Mouse (Mus musculus) CD4-positive, CD25-positive, alpha-beta regulatory T cell, adult 4 months (primary cell): Measurements from ENCODE around the gene Styk1. TPM values are rescaled to one million over a fixed set of nuclear protein-coding genes. Genes with fewer than 3 reads are reported as not detected.

Experiments
- ATAC-seq: one replicate; pipeline ENCODE4 v1.8.0; 2017
- polyA plus RNA-seq, 2 experiments: library from polyadenylated mRNA; unstranded; fragments of 100-300 nt; shearing (Covaris generic); gene quantifications; one replicate each; pipeline ENCODE4 v1.2.1; 2017

Gene Styk1
- polyA plus RNA-seq, result not detected

GRCm38 (mm10) chr6:131353352-131353919 is at the start of gene Styk1:
TSS of gene Styk1 (minus strand) at chr6:131353597.
- peak; percentile 92 for ATAC-seq

- no peak for ATAC-seq
Observed at GRCm38 (mm10) chr6:131403036-131403435, 49.6 kb upstream of the Styk1 start.

- no peak for ATAC-seq
Observed at GRCm38 (mm10) chr6:131402606-131403005, 49.2 kb upstream of the Styk1 start.

GRCm38 (mm10) chr6:131401259-131401658 is 47.9 kb upstream of the Styk1 start:
- no peak for ATAC-seq

GRCm38 (mm10) chr6:131396650-131397049 is 43.3 kb upstream of the Styk1 start:
- no peak for ATAC-seq

GRCm38 (mm10) chr6:131393873-131394660 is 40.7 kb upstream of the Styk1 start:
- ATAC-seq, result no peak

- peak; percentile 80 for ATAC-seq
Observed at GRCm38 (mm10) chr6:131388040-131389021, 34.9 kb upstream of the Styk1 start, which contains the start of gene Ybx3. TSS of gene Ybx3 (minus strand) at chr6:131388476.

- peak; percentile 47 for ATAC-seq
Observed at GRCm38 (mm10) chr6:131387221-131388039, 34.0 kb upstream of the Styk1 start.

- ATAC-seq, result no peak
Observed at GRCm38 (mm10) chr6:131386416-131387019, 33.1 kb upstream of the Styk1 start.

GRCm38 (mm10) chr6:131385469-131385868 is 32.1 kb upstream of the Styk1 start:
- no peak for ATAC-seq

GRCm38 (mm10) chr6:131383713-131384330 is 30.4 kb upstream of the Styk1 start:
- no peak for ATAC-seq

- no peak for ATAC-seq
Observed at GRCm38 (mm10) chr6:131382984-131383337, 29.6 kb upstream of the Styk1 start.

GRCm38 (mm10) chr6:131382232-131382983 is 29.0 kb upstream of the Styk1 start:
- no peak for ATAC-seq

GRCm38 (mm10) chr6:131378858-131379428 is 25.5 kb upstream of the Styk1 start:
- no peak for ATAC-seq

GRCm38 (mm10) chr6:131377378-131377777 is 24.0 kb upstream of the Styk1 start:
- ATAC-seq, result no peak

- ATAC-seq, result no peak
Observed at GRCm38 (mm10) chr6:131374594-131375340, 21.4 kb upstream of the Styk1 start.

- ATAC-seq, result no peak
Observed at GRCm38 (mm10) chr6:131373160-131373559, 19.8 kb upstream of the Styk1 start.

- ATAC-seq, result no peak
Observed at GRCm38 (mm10) chr6:131370767-131371166, 17.4 kb upstream of the Styk1 start.
